Mouse (Mus musculus): ENCODE measurements at regions not wholly inside any gene's neighbourhood (a gene's known extent, or its start where the extent isn't known, plus 50 kb on each side); places are given as distances from the start of the nearest gene placed in this dataset.
A peak's percentile ranks its signal among the peaks of the same experiment; 100 is the strongest.

DNA sequence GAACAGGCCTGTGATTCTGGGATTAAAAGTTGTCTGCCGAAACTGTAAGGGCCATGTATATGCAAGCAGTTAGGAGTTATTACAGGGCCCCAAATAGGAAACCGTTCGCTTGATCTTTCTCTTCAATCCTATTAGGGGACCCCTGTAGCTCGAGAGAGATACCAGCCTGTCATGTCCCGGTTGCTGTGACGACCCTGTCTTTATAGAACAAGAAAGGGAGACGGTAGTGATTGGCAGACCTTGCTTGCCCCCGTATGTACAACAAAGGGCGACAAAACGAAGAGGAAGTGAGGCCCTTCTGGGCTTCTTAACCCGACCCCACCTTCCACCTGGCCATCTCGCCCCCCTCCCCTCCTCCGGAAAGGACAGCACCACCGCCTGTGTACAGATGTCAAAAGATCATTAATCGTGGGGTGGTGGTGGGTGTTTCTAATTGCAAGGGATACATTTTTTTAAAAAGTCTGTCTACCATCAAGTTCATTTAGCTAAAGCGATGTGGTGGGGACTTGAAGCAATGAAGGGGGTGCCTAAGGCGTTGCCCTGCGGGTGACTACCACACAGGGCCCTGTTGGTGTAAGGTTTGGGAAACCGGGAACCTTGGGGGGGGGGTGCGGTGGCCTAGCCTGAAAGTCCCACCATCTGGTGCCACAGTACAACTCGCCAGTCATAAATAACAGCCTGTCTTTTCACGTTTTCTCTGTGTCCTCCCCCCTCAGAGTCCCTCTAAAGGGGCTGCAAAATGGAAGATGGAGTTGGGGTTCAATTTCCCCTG is 155.1 kb downstream of the Insig2 start:
- DNase-seq: no peak

- peak; percentile 13 for DNase-seq
These were observed 154.5 kb downstream of the Insig2 start for GRCm38 (mm10) chr1:121177908-121178311.

GRCm38 (mm10) chr1:121178611-121179245 is 153.7 kb downstream of the Insig2 start:
- DNase-seq: no peak

DNA sequence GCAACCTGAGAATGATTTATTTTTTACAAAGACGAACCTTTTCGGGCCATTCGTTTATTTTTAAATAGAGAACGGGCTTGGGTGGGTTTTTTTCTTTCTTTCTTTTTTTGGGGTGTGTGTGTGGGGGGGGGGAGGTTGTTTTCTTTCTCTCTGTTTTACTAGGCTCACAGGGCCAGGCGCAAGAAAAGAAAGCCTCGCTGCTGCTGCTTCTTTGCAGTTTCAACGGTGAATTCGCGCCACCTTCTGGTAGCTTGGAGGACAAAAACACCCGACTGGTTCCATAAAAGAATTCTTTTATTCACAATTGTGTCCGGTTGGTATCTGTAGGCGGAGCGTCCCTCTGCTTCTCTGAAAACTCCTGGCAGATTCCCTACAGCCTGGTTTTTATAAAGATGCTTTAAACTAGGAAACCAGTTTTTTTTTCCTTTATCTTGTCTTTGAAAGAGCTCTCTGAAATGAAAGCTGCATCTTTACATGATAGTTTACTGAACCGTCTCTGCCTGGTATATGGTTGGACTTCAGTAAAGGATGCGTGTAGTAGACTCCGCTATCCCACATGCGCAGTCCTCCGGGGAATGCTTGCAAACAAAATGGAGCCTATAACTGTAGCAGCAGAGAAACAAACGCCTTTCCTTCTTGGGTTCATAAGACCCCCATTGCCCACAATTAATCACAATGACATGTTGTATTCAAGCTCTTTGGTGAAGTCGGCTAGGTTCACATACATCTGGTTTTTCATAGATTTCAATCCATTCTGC is 151.9 kb downstream of the Insig2 start:
- DNase-seq: peak; percentile 82

GRCm38 (mm10) chr1:121188895-121189294 is 143.5 kb downstream of the Insig2 start:
- DNase-seq: no peak

DNA sequence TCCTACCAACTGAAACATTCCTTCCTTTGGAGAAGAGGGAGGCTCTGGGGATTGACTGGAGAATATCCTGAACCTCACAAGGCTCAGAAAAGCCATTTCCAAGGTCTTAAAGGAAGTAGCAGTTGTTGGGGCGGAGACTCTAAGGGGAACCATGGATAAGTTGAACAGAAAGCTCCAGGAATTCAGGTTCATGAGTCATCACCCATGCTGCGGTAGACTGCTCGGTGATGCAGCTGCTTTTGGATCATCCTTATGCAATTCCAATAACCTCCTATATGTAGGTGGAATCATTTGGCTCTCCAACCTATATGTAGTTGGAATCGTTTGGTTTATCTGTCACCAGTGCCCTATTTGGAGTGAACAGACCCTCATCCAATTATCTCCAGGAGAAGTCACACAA is 137.6 kb downstream of the Insig2 start:
- no peak for DNase-seq

GRCm38 (mm10) chr1:121215843-121216242 is 116.5 kb downstream of the Insig2 start:
- DNase-seq: peak; percentile 17

- no peak for DNase-seq
These were observed 108.1 kb downstream of the Insig2 start for GRCm38 (mm10) chr1:121224250-121224649.

- no peak for DNase-seq
These were observed 105.7 kb downstream of the Insig2 start for GRCm38 (mm10) chr1:121226466-121227232.

DNA sequence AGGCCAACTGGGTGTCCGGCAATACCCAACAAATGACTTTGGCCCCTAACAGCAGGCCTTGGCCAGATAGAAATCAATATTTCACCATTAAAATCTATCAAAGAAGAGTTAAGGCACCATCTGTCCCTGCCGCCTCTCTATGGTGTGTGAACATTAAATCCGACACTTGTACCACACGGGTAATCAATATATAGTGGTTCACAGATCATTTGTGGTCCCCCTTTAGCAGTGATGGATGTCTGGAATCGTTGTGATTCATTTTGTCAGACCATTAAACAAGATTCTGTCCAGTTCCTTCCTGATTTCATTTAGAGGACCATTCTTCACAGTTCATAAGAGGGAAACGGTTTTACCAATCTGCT is 105.2 kb downstream of the Insig2 start:
- DNase-seq: no peak

DNA sequence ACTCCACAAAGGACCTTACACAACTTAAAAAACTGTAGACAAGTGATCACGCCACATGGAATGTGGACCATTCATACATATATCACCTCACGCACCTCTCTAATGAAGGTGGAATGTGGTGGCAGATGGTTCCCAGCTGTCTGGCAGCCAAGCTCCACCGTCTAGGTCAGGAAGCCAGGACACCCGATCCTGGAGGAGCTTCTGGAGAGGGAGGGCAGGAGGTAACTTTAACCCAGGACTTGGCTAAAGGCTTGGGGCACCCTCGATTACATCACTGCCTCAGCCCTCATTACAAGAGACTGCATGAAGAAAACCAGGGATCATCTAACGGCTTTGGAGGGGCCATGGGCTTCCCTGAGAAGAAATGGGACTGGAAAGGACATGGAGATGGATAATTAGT is 88.8 kb downstream of the Insig2 start:
- no peak for DNase-seq

DNA sequence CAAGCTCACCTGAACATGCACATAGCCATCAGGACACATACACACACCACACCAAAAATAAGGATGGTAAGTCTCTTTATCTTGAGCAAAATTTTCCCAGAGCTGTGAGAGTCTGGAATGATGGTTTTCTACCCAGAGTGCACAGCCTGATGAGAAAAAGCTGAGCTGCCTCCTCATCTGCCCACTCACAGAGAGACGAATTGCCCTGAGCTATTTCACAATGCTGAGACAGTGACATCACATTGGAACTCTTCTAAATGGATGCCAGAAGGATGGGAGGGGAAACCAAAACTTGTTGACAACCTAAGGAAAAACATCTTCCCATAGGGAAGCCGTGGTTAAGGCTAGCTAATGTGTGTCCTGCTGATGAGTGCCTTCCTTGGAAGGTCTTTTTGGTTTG is 84.8 kb downstream of the Insig2 start:
- no peak for DNase-seq

- DNase-seq: no peak
These were observed 83.3 kb downstream of the Insig2 start for GRCm38 (mm10) chr1:121249081-121249480.

GRCm38 (mm10) chr1:121250686-121251085 is 81.7 kb downstream of the Insig2 start:
- DNase-seq: no peak

GRCm38 (mm10) chr1:121252056-121252455 is 80.3 kb downstream of the Insig2 start:
- no peak for DNase-seq

- no peak for DNase-seq
These were observed 78.2 kb downstream of the Insig2 start for GRCm38 (mm10) chr1:121254196-121254595.

All from adrenal gland, postnatal 10 days (tissue).